Mouse (Mus musculus): ENCODE measurements around the gene Slfnl1.

DNA sequence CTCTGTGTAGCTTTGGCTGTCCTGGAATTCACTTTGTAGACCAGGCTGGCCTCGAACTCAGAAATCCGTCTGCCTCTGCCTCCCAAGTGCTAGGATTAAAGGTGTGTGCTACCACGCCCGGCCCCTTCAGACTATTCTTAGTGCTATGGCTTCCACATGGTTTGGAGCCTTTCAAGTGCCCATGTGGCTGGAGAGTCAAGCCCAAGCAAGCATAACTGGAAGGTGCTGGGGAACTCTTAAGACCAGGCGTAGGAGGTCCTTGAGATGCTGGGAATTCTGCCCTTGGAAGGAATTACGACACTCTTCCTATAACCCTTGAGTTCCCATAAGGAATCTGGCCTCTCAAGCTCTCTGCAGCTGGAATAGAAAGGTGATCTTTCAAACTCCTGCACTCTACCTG lies 24.6 kb downstream of the Slfnl1 start:
- TF ChIP-seq CTCF (conservative IDR thresholded peaks at IDR 0.05 in 1 of 2, IDR thresholded peaks at IDR 0.05 in 1 of 2; ENCODE audit: low read depth in 2 of 2, low read length in 2 of 2) (no peak), ZC3H11A (IDR thresholded peaks at IDR 0.05; ENCODE audit: low read depth, low read length) (no peak), POLR2A (IDR thresholded peaks at IDR 0.05; ENCODE audit: low read depth, low read length) (no peak), UBTF (IDR thresholded peaks at IDR 0.05; ENCODE audit: low read depth, low read length) (no peak), EP300 (IDR thresholded peaks at IDR 0.05; ENCODE audit: low read length) (no peak), USF1 (IDR thresholded peaks at IDR 0.05; ENCODE audit: low read depth, low read length) (no peak), CHD2 (IDR thresholded peaks at IDR 0.05; ENCODE audit: low read length) (no peak), MAFK (IDR thresholded peaks at IDR 0.05; ENCODE audit: insufficient replicate concordance, low read length) (no peak), MXI1 (IDR thresholded peaks at IDR 0.05; ENCODE audit: low read depth, low read length) (no peak), ZMIZ1 (IDR thresholded peaks at IDR 0.05; ENCODE audit: low read depth, low read length) (no peak), POLR2AphosphoS2 (IDR thresholded peaks at IDR 0.05; ENCODE audit: low read depth, low read length) (no peak)
